Mouse (Mus musculus) erythroblast, adult 5-6 weeks (primary cell): ENCODE measurements around the gene Eepd1. TPM values are rescaled to one million over a fixed set of nuclear protein-coding genes. Genes with fewer than 3 reads are reported as not detected.

Source experiments
- ATAC-seq: replicated peaks from 2 replicates; pipeline ENCODE4 v1.8.0; 2016; ENCODE audit warnings: moderate number of reproducible peaks, mild to moderate bottlenecking, moderate TSS enrichment, inconsistent platforms; ENCODE audit not compliant: poor library complexity, low FRiP score, severe bottlenecking
- total RNA-seq, 2 experiments: library from RNA; stranded (forward) in 1 of 2; stranded (reverse) in 1 of 2; fragments of 150-400 nt in 1 of 2; fragments of 200-764, 138-1000 nt in 1 of 2; gene quantifications; 2 replicates each; pipeline versions ENCODE4 v1.2.3 to v1.2.4; 2015 to 2017; ENCODE audit warnings: low replicate concordance in 2 of 2

The Eepd1 gene
- total RNA-seq, 2 experiments from 2014 or later: 0.26 to 0.77 TPM

- no peak for ATAC-seq
Measured at GRCm38 (mm10) chr9:25568783-25569182, 87.4 kb downstream of the Eepd1 start.

- ATAC-seq: no peak
Measured at GRCm38 (mm10) chr9:25570011-25570410, 88.7 kb downstream of the Eepd1 start.

- ATAC-seq: no peak
Measured at GRCm38 (mm10) chr9:25570436-25570835, 89.1 kb downstream of the Eepd1 start.

DNA sequence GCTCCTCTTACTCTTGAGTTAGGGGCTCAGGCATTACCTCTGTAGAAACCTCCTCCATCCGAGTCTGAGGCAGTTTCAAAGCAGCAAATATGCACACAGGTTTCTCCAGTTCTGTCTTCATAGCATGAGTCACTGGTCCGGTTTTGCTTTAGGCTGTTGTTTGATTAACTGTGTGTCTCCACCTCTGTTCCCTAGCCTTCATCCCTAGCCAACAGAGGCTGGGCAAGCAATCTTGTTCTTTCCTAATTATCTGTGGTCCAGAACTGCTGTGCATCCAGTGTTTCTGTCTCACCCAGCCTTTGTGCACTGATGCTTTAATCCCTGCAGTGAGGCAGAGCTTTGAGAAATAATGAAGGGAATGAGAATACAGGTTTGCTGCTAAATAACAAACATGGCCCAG, 90.0 kb downstream of the Eepd1 start:
- no peak for ATAC-seq

DNA sequence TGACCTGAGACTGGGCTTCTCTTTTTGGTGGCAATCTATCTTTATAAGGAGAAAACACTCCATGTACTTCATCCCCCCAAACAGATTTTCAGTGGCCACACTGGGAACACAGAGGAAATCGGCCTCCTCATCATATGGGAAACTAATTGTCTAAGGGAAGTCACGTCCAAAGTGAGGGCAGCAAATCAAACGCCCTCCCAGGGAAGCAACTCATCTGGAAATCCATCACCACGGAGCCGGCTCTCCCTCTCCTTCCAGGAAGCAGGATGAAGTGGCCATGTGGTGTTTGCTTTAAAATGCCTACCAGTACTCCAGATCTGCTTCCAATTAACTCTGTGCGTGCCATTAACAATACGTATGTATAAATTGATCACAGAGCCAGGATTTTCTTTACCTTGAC, 92.4 kb downstream of the Eepd1 start:
- ATAC-seq: no peak

DNA sequence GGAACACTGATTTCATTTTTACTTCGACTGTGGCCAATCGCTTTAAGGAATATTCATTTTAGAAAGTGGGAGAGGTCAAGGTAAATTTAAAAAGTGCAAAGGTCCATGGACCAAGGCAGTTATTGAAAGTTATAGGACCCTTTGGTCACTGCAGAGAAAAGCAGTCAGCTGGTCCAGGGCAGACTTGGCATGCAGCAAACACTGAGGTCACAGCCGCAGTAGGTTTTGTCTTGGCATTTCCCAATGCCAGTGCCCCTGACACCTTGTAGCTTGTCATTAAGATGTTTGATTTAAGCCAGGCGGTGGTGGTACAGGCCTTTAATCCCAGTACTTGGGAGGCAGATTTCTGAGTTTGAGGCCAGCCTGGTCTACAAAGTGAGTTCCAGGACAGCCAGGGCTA, 92.8 kb downstream of the Eepd1 start:
- ATAC-seq: no peak

DNA sequence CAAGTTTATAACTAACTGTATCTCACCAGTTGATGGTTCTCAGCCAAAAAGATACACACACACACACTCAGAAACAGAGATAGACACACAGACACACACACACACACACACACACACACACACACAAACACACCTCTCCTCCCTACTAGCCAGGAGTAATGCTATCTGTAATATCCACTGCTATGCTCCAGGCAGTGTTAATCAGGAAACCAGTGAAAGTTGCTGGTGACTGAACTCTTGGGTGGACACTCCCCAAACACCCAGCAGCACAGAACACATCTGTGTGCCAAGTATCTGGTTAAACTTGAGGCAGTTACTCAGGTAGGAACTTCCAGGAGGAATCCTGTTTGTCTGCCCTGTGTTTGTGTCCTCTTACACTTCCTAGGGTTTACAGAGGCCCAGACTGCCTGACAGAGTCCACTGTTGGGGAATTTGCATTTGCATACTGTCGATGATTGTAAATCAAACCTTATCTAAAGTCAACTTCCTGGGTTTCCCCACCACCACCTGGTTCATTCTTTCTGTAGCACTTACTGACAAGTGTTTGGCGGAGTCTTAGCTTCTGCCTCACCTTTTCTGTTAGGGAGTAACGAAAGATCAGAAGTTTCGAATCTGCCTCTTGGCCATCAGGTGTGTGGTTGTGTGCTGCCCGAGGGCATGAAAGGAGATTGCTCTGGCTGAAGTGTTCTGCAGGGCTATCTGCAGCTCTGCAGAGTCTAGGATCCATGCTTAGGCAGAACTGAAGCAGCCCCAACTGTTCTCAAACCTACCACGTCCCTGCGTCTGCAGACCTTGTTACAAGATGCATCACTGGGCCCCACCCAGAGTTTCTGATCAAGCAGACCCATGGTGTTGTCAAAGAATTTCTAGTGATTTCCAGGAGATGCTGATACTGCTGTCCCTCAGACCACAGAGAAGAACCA, 97.6 kb downstream of the Eepd1 start:
- ATAC-seq: no peak

- no peak for ATAC-seq
Measured at GRCm38 (mm10) chr9:25583621-25584020, 102.3 kb downstream of the Eepd1 start.

GRCm38 (mm10) chr9:25585614-25586013, 104.3 kb downstream of the Eepd1 start:
- no peak for ATAC-seq

DNA sequence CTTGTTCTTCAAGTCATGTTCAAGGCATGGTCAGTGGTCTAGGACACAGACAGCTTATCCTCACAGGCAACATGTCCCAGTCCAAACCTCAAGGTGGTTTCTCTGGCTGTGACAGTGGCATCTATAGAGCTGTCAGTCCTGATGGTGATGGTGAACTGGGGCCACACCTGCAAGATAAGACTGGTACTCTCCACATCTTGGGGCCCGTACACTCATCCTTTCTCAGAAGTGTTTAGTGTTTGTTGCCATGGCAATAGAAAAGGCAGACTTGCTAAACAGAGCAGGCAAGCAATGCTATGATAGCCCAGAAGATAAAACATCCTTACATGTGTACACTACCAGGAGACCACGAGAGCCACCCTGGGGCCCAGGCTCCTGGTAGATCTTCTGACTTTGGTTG, 107.2 kb downstream of the Eepd1 start:
- no peak for ATAC-seq

DNA sequence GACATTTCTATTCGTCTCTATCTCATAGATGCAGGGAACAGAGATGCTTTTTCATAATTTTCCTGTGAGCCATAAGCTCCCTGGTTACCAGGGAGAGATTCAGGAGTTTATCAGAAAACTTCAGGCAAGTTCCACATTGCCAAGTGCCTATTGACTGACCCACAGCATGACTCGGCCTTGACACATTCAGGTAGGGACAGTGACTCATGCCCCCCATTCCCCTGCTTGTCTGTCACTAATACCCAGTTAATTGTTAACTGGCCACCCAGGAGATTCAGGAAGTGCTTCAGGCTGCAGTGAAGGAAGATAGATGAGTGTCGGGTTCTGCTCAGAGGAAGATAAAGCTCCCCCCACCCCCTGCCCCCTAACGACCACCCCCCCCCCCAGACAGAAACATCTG, 109.4 kb downstream of the Eepd1 start:
- no peak for ATAC-seq

GRCm38 (mm10) chr9:25591390-25592354, 110.3 kb downstream of the Eepd1 start:
- no peak for ATAC-seq

DNA sequence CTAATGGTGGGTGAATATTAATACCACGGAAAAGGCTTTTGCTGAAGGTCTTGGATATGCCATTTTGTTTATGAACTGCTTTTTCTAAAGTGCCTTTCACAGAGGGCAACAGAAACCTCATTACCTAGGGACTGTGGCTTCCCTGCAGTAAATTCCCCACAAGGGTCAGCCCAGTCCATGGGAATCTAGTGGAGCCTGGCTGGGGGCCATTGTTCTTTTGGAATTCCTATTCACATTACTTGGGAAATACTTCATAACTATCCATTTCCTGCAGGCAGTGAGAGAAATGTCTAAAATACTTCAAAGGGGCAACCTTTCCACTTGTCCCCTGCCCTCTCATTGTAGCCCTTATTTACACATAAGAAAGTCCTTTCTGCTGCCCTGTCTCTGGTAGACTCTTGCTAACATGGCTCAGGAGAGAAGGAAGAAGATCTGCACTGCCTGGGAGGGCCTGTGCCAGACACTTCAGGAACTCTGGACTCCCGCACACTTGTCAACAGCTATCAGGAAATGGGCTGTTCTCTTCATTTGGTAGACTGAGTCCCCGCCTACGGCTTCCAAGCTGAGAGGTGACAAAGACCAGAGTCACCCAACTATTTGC, 111.1 kb downstream of the Eepd1 start:
- ATAC-seq: no peak

- ATAC-seq: no peak
Measured at GRCm38 (mm10) chr9:25624744-25625143, 143.4 kb downstream of the Eepd1 start.

- ATAC-seq: no peak
Measured at GRCm38 (mm10) chr9:25629531-25630099, 148.3 kb downstream of the Eepd1 start.

Other genes starting within 250 kb of the Eepd1 start
- 90.1 and 100 TPM in 2 replicates for gene Sept7, start 229.1 kb upstream of the Eepd1 start, total RNA-seq (2015; ENCODE audit: low replicate concordance)
- gene Sept7, start 229.1 kb upstream of the Eepd1 start, total RNA-seq (2017; ENCODE audit: low replicate concordance): 90.7 and 93.5 TPM in 2 replicates